Mouse (Mus musculus): ENCODE results near the gene Lama5.

GRCm38 (mm10) chr2:180208976-180209375 is 16.7 kb downstream of the Lama5 start:
- TF ChIP-seq CTCF (IDR thresholded peaks at IDR 0.05) (0 out of 2 replicates have a peak, but pooled peaks have one; percentile 3), EP300 (IDR thresholded peaks at IDR 0.05) (no peak)
